Mouse (Mus musculus) forebrain, embryonic 12.5 days (tissue): Measurements from ENCODE around the gene Myo3b. TPM values are rescaled to one million over a fixed set of nuclear protein-coding genes. Genes with fewer than 3 reads are reported as not detected.

Source experiments
- ATAC-seq: fragments of 200-750 bp; cut with Nextera tagmentation; 2 replicates; pipeline ENCODE4 v1.8.0; 2017; ENCODE audit warnings: moderate TSS enrichment; ENCODE audit not compliant: low FRiP score
- H3K27ac ChIP-seq: fragments of 300-500 bp; sonication (generic); 2 replicates; pipeline ENCODE4 v1.5.1; 2016; ENCODE audit warnings: mild to moderate bottlenecking
- H3K27me3 ChIP-seq: fragments of 300-500 bp; sonication (generic); 2 replicates; pipeline ENCODE4 v1.6.1; 2016; ENCODE audit warnings: mild to moderate bottlenecking
- H3K36me3 ChIP-seq: fragments of 300-500 bp; sonication (generic); replicated peaks from 2 replicates; pipeline ENCODE4 v1.6.1; 2016; ENCODE audit warnings: mild to moderate bottlenecking
- H3K4me1 ChIP-seq: fragments of 300-500 bp; sonication (generic); 2 replicates; pipeline ENCODE4 v1.6.1; 2016
- H3K4me2 ChIP-seq: fragments of 300-500 bp; sonication (generic); 2 replicates; pipeline ENCODE4 v1.6.1; 2016; ENCODE audit warnings: mild to moderate bottlenecking, moderate library complexity
- H3K4me3 ChIP-seq: fragments of 300-500 bp; sonication (generic); replicated peaks from 2 replicates; pipeline ENCODE4 v1.5.1; 2016; ENCODE audit warnings: mild to moderate bottlenecking
- H3K9ac ChIP-seq: fragments of 300-500 bp; sonication (generic); 2 replicates; pipeline ENCODE4 v1.6.1; 2016; ENCODE audit warnings: mild to moderate bottlenecking
- H3K9me3 ChIP-seq: fragments of 300-500 bp; sonication (generic); 2 replicates; pipeline ENCODE4 v1.6.1; 2016
- WGBS: fragments of 180-500 bp; shearing (Covaris S2); methylation state at CpG from one replicate; pipeline ENCODE4 v1.1.7; 2016; 5-methylcytosine and 5-hydroxymethylcytosine counted together
- polyA plus RNA-seq: library from polyadenylated mRNA; unstranded; fragments of >200 nt; fragmentation: Nextera tagmentation; extraction: Ambion mirVana; gene quantifications from 2 replicates; pipeline ENCODE4 v1.2.1, GENCODE M21; 2016

The Myo3b gene
- polyA plus RNA-seq, 1 experiment from 2014 or later, result 0.15 TPM

- H3K9me3 ChIP-seq, result no peaks in the 10 kb centered on the region
- no peak overlapping the region for H3K27ac ChIP-seq
- no peak overlapping the region for H3K9ac ChIP-seq
- no peak overlapping the region for H3K4me3 ChIP-seq
- 36% methylated on average over 5 of the region's 5 CpGs for WGBS
- no peak for ATAC-seq
- peaks cover 4% of the 10 kb centered on the region; the same call in 1 of the 2 replicates for H3K27me3 ChIP-seq
- no peaks in the 10 kb centered on the region for H3K36me3 ChIP-seq
- peaks cover 12% of the 10 kb centered on the region for H3K4me1 ChIP-seq
- H3K4me2 ChIP-seq, result no peak overlapping the region
Observed at GRCm38 (mm10) chr2:70034895-70035294, 4.0 kb upstream of the Myo3b start.

GRCm38 (mm10) chr2:70035358-70035757, 3.6 kb upstream of the Myo3b start:
- Histone ChIP-seq H3K36me3 (no peaks in the 10 kb centered on the region), H3K4me2 (no peak overlapping the region), H3K9me3 (no peaks in the 10 kb centered on the region), H3K4me3 (no peak overlapping the region), H3K27ac (no peak overlapping the region), H3K27me3 (peaks cover 4% of the 10 kb centered on the region; the same call in 1 of the 2 replicates), H3K4me1 (peaks cover 12% of the 10 kb centered on the region), H3K9ac (no peak overlapping the region)
- ATAC-seq, result no peak
- 52% methylated on average over 1 of the region's 1 CpGs for WGBS

- H3K4me3 ChIP-seq, result no peak overlapping the region
- H3K27me3 ChIP-seq, result peaks cover 4% of the 10 kb centered on the region; the same call in 1 of the 2 replicates
- no peak overlapping the region for H3K4me2 ChIP-seq
- no peak overlapping the region for H3K9ac ChIP-seq
- no peak for ATAC-seq
- peaks cover 12% of the 10 kb centered on the region for H3K4me1 ChIP-seq
- no peak overlapping the region for H3K27ac ChIP-seq
- H3K36me3 ChIP-seq, result no peaks in the 10 kb centered on the region
- no peaks in the 10 kb centered on the region for H3K9me3 ChIP-seq
- WGBS, result 83% methylated on average over 8 of the region's 8 CpGs
Observed at GRCm38 (mm10) chr2:70037221-70037620, 1.7 kb upstream of the Myo3b start.

- peaks cover 11% of the 10 kb centered on the region for H3K4me1 ChIP-seq
- no peak overlapping the region for H3K9ac ChIP-seq
- H3K9me3 ChIP-seq, result no peaks in the 10 kb centered on the region
- no peaks in the 10 kb centered on the region for H3K27me3 ChIP-seq
- WGBS, result 22% methylated on average over 6 of the region's 6 CpGs
- H3K4me2 ChIP-seq, result no peak overlapping the region
- peak; percentile 77 for ATAC-seq
- H3K4me3 ChIP-seq, result no peak overlapping the region
- no peaks in the 10 kb centered on the region for H3K36me3 ChIP-seq
- H3K27ac ChIP-seq, result 0 out of 2 replicates have a peak overlapping the region, but pooled peaks have one; percentile 9
Observed at GRCm38 (mm10) chr2:70044466-70044865, 5.5 kb downstream of the Myo3b start.

- Histone ChIP-seq H3K36me3 (no peaks in the 10 kb centered on the region), H3K4me3 (no peak overlapping the region), H3K9ac (no peak overlapping the region), H3K27ac (no peak overlapping the region), H3K4me1 (peaks cover 11% of the 10 kb centered on the region), H3K4me2 (no peak overlapping the region), H3K9me3 (no peaks in the 10 kb centered on the region), H3K27me3 (no peaks in the 10 kb centered on the region)
- 94% methylated on average over 11 of the region's 11 CpGs for WGBS
- no peak for ATAC-seq
Observed at GRCm38 (mm10) chr2:70047868-70048267, 8.9 kb downstream of the Myo3b start.

- no peak overlapping the region for H3K4me2 ChIP-seq
- no peak overlapping the region for H3K4me3 ChIP-seq
- 46% methylated on average over 9 of the region's 9 CpGs for WGBS
- no peaks in the 10 kb centered on the region for H3K36me3 ChIP-seq
- H3K9me3 ChIP-seq, result no peaks in the 10 kb centered on the region
- H3K4me1 ChIP-seq, result peaks cover 17% of the 10 kb centered on the region
- H3K9ac ChIP-seq, result no peak overlapping the region
- ATAC-seq, result peak; percentile 71; the same call in 1 of the 2 replicates
- H3K27me3 ChIP-seq, result no peaks in the 10 kb centered on the region; the same call in 1 of the 2 replicates
- H3K27ac ChIP-seq, result peak overlapping the region; percentile 56; the same call in 1 of the 2 replicates
Observed at GRCm38 (mm10) chr2:70053803-70054202, 14.9 kb downstream of the Myo3b start.

GRCm38 (mm10) chr2:70058201-70058600, 19.3 kb downstream of the Myo3b start:
- 96% methylated on average over 4 of the region's 4 CpGs for WGBS
- Histone ChIP-seq H3K4me3 (no peak overlapping the region), H3K36me3 (no peaks in the 10 kb centered on the region), H3K27me3 (no peaks in the 10 kb centered on the region; the same call in 1 of the 2 replicates), H3K9ac (no peak overlapping the region), H3K9me3 (no peaks in the 10 kb centered on the region), H3K4me2 (no peak overlapping the region), H3K27ac (no peak overlapping the region), H3K4me1 (peaks cover 30% of the 10 kb centered on the region)
- no peak for ATAC-seq

GRCm38 (mm10) chr2:70060359-70061345, 21.7 kb downstream of the Myo3b start:
- Histone ChIP-seq H3K27ac (peak overlapping the region; percentile 65), H3K4me1 (peaks cover 18% of the 10 kb centered on the region), H3K27me3 (no peaks in the 10 kb centered on the region; the same call in 1 of the 2 replicates), H3K9ac (no peak overlapping the region), H3K4me3 (no peak overlapping the region), H3K4me2 (no peak overlapping the region), H3K9me3 (no peaks in the 10 kb centered on the region), H3K36me3 (no peaks in the 10 kb centered on the region)
- WGBS, result 54% methylated on average over 11 of the region's 11 CpGs
- peak; percentile 77 for ATAC-seq

GRCm38 (mm10) chr2:70065116-70065515, 26.2 kb downstream of the Myo3b start:
- Histone ChIP-seq H3K4me1 (peaks cover 24% of the 10 kb centered on the region), H3K4me2 (no peak overlapping the region), H3K9me3 (no peaks in the 10 kb centered on the region), H3K4me3 (no peak overlapping the region), H3K27ac (no peak overlapping the region), H3K36me3 (no peaks in the 10 kb centered on the region), H3K9ac (no peak overlapping the region), H3K27me3 (no peaks in the 10 kb centered on the region)
- WGBS, result 91% methylated on average over 6 of the region's 6 CpGs
- ATAC-seq, result no peak

- no peaks in the 10 kb centered on the region for H3K27me3 ChIP-seq
- H3K4me1 ChIP-seq, result peaks cover 17% of the 10 kb centered on the region
- H3K27ac ChIP-seq, result peak overlapping the region; percentile 14; the same call in 1 of the 2 replicates
- ATAC-seq, result no peak
- H3K9ac ChIP-seq, result no peak overlapping the region
- no peaks in the 10 kb centered on the region for H3K36me3 ChIP-seq
- no peak overlapping the region for H3K4me3 ChIP-seq
- H3K4me2 ChIP-seq, result no peak overlapping the region
- H3K9me3 ChIP-seq, result no peaks in the 10 kb centered on the region
- 18% methylated on average over 7 of the region's 7 CpGs for WGBS
Observed at GRCm38 (mm10) chr2:70065729-70066300, 26.9 kb downstream of the Myo3b start.

- WGBS, result 49% methylated on average over 6 of the region's 6 CpGs
- ATAC-seq, result no peak
Observed at GRCm38 (mm10) chr2:70066338-70067022, 27.6 kb downstream of the Myo3b start.

GRCm38 (mm10) chr2:70069861-70070260, 30.9 kb downstream of the Myo3b start:
- 89% methylated on average over 5 of the region's 5 CpGs for WGBS
- Histone ChIP-seq H3K27ac (no peak overlapping the region), H3K9ac (no peak overlapping the region), H3K4me1 (peaks cover 14% of the 10 kb centered on the region), H3K36me3 (no peaks in the 10 kb centered on the region), H3K27me3 (no peaks in the 10 kb centered on the region), H3K9me3 (no peaks in the 10 kb centered on the region), H3K4me3 (no peak overlapping the region), H3K4me2 (no peak overlapping the region)
- no peak for ATAC-seq

More at GRCm38 (mm10) chr2:70066338-70067022, 27.6 kb downstream of the Myo3b start:
- Histone ChIP-seq H3K9me3 (no peaks in the 10 kb centered on the region), H3K9ac (no peak overlapping the region), H3K36me3 (no peaks in the 10 kb centered on the region), H3K27me3 (no peaks in the 10 kb centered on the region), H3K4me1 (peaks cover 14% of the 10 kb centered on the region), H3K4me2 (no peak overlapping the region), H3K27ac (peak overlapping the region; percentile 14; the same call in 1 of the 2 replicates), H3K4me3 (no peak overlapping the region)
